In the genomic region with DNA sequence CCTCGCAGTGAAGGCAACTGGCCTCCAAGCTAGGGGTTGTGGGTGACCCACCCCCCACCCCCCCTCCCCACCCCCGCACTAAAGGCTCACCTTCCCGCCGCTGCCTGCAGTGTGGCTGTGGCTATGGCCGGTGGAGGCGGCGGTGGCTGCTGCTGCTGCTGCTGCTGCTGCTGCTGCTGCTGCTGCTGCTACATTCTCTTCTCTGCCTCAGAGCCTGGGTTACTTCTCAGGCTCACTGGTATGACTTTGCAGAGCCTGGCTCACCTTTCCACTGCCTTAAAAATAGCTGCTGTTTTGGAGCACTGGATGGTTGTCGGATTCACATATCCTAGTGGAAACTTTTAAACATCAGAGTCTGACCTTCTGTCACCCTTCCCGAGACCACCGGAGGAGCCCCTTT, we compare ENCODE assay signal across 15 mouse cellular contexts. TPM values are rescaled to one million over a fixed set of nuclear protein-coding genes. Genes with fewer than 3 reads are reported as not detected.
DNase-seq lines count a peak whose midpoint lies in the region; ATAC-seq and TF ChIP-seq lines count a peak whose summit lies in the region.
"Had no signal": no experiment of that assay in that cellular context is flagged by ENCODE, and none has a peak within 500 bp of the region (broad histone marks: within the 10 kb centered on the region; RNA-seq: fewer than 3 reads in every experiment).

No protein-coding gene starts in this region.

- ATAC-seq in liver, embryonic 12.5 days: no peak
- ATAC-seq in liver, postnatal 0 days: no peak
- no peak for ATAC-seq in hindbrain, embryonic 15.5 days (ENCODE audit: low FRiP score, low read depth)
- no peak for ATAC-seq in neural tube, embryonic 13.5 days (ENCODE audit: low read depth)

- intact Hi-C loops in gastrocnemius, adult 2 months (cut with DNase I): no loop called here

- peak overlapping the region; percentile 79 for H3K27ac ChIP-seq in gastrocnemius, adult 2 months
- H3K27ac ChIP-seq in liver, embryonic 12.5 days: no peak overlapping the region
- no peak overlapping the region for H3K27ac ChIP-seq in liver, postnatal 0 days (ENCODE audit: low read depth)
- H3K27ac ChIP-seq in hindbrain, embryonic 15.5 days (replicated peaks): no peak overlapping the region
- H3K27ac ChIP-seq in neural tube, embryonic 13.5 days (replicated peaks): peak overlapping the region; percentile 76

- DNase-seq in gastrocnemius, adult 2 months: peak; percentile 50
- DNase-seq in gastrocnemius, postnatal 10 days: no peak
- DNase-seq in liver, postnatal 0 days: no peak
- no peak for DNase-seq in kidney, postnatal 14 days
- no peak for DNase-seq in left cerebral cortex, adult 11 months (ENCODE audit: low spot score)
- DNase-seq: adrenal gland, postnatal 25 days; cerebellum, adult 11 months; gastrocnemius, postnatal 14 days; kidney, adult 11 months; lung, postnatal 10 days; thymus, postnatal 36 days had no signal

- WGBS in liver, embryonic 12.5 days (ENCODE audit: insufficient replicate concordance): 17% methylated on average over 9 of the region's 10 CpGs
- WGBS in liver, postnatal 0 days (ENCODE audit: insufficient replicate concordance): 25% methylated on average over 10 of the region's 10 CpGs
- 14% methylated on average over 10 of the region's 10 CpGs for WGBS in hindbrain, embryonic 15.5 days
- WGBS in neural tube, embryonic 13.5 days: 8% methylated on average over 10 of the region's 10 CpGs

- H3K36me3 ChIP-seq in liver, embryonic 12.5 days: no peaks in the 10 kb centered on the region
- H3K36me3 ChIP-seq in liver, postnatal 0 days (replicated peaks; ENCODE audit: insufficient read depth, low read length): no peaks in the 10 kb centered on the region
- H3K36me3 ChIP-seq in hindbrain, embryonic 15.5 days: no peaks in the 10 kb centered on the region
- no peaks in the 10 kb centered on the region for H3K36me3 ChIP-seq in neural tube, embryonic 13.5 days

- H3K9me3 ChIP-seq in liver, embryonic 12.5 days (replicated peaks): no peaks in the 10 kb centered on the region
- no peaks in the 10 kb centered on the region for H3K9me3 ChIP-seq in liver, postnatal 0 days (ENCODE audit: low read length)
- no peaks in the 10 kb centered on the region for H3K9me3 ChIP-seq in hindbrain, embryonic 15.5 days
- H3K9me3 ChIP-seq in neural tube, embryonic 13.5 days: no peaks in the 10 kb centered on the region

- H3K4me3 ChIP-seq in gastrocnemius, adult 2 months: peak overlapping the region; percentile 66
- no peak overlapping the region for H3K4me3 ChIP-seq in liver, embryonic 12.5 days
- H3K4me3 ChIP-seq in liver, postnatal 0 days (ENCODE audit: low read depth, low read length): no peak overlapping the region
- H3K4me3 ChIP-seq in hindbrain, embryonic 15.5 days: no peak overlapping the region
- no peak overlapping the region; the same call in 1 of the 2 replicates for H3K4me3 ChIP-seq in neural tube, embryonic 13.5 days
- H3K4me3 ChIP-seq: erythroblast, embryonic 14.5 days had no signal

- H3K9ac ChIP-seq in liver, embryonic 12.5 days: no peak overlapping the region
- no peak overlapping the region for H3K9ac ChIP-seq in liver, postnatal 0 days (replicated peaks)
- no peak overlapping the region for H3K9ac ChIP-seq in hindbrain, embryonic 15.5 days
- H3K9ac ChIP-seq in neural tube, embryonic 13.5 days: peak overlapping the region; percentile 38; the same call in 1 of the 2 replicates

- no peak for TF ChIP-seq EP300 in liver, postnatal 0 days (IDR thresholded peaks at IDR 0.05; ENCODE audit: low read depth)

- peaks cover 26% of the 10 kb centered on the region for H3K4me1 ChIP-seq in liver, embryonic 12.5 days
- H3K4me1 ChIP-seq in liver, postnatal 0 days (ENCODE audit: insufficient read depth): no peaks in the 10 kb centered on the region
- H3K4me1 ChIP-seq in hindbrain, embryonic 15.5 days (replicated peaks): peaks cover 95% of the 10 kb centered on the region
- H3K4me1 ChIP-seq in neural tube, embryonic 13.5 days (replicated peaks): peaks cover 93% of the 10 kb centered on the region

- no peak for TF ChIP-seq CTCF in gastrocnemius, adult 2 months (IDR thresholded peaks at IDR 0.05)
- TF ChIP-seq CTCF in liver, postnatal 0 days (IDR thresholded peaks at IDR 0.05; ENCODE audit: low read depth): no peak

- H3K27me3 ChIP-seq in liver, embryonic 12.5 days (replicated peaks): no peaks in the 10 kb centered on the region
- 0 out of 2 replicates have a peak, but pooled peaks cover 4% of the 10 kb centered on the region for H3K27me3 ChIP-seq in liver, postnatal 0 days (ENCODE audit: insufficient read depth, low read length)
- H3K27me3 ChIP-seq in hindbrain, embryonic 15.5 days: no peaks in the 10 kb centered on the region
- H3K27me3 ChIP-seq in neural tube, embryonic 13.5 days: no peaks in the 10 kb centered on the region

- peak overlapping the region; percentile 29 for H3K4me2 ChIP-seq in liver, embryonic 12.5 days
- no peak overlapping the region for H3K4me2 ChIP-seq in liver, postnatal 0 days (ENCODE audit: low read depth, low read length)
- H3K4me2 ChIP-seq in hindbrain, embryonic 15.5 days: peak overlapping the region; percentile 26
- peak overlapping the region; percentile 35 for H3K4me2 ChIP-seq in neural tube, embryonic 13.5 days

RNA-seq across cellular contexts. Expression of a gene that starts 11.0 kb away (rescaled TPM):
- 1 to 10 TPM; 3.0 to 3.2 TPM for total RNA-seq in gastrocnemius, adult 2 months (2021)
- total RNA-seq in gastrocnemius, postnatal 10 days (2021): 10 to 100 TPM; 15.6 to 20.5 TPM
- 10.3 and 10.7 TPM in 2 replicates for polyA plus RNA-seq in liver, embryonic 12.5 days (2016; fragmentation: Nextera tagmentation; extraction: Ambion mirVana)
- 1.7 and 1.9 TPM in 2 replicates for polyA plus RNA-seq in liver, postnatal 0 days (2015; fragmentation: Nextera tagmentation; extraction: Ambion mirVana)
- polyA plus RNA-seq in hindbrain, embryonic 15.5 days (2015; fragmentation: Nextera tagmentation; extraction: Ambion mirVana): 80.2 and 90.6 TPM in 2 replicates
- 76.9 and 80.0 TPM in 2 replicates for polyA plus RNA-seq in neural tube, embryonic 13.5 days (2015; fragmentation: Nextera tagmentation; extraction: Ambion mirVana)

Comparison
In these comparisons a context has a peak if more than half of its experiments do, and no peak if none do; other contexts are left out.
1. H3K27ac ChIP-seq: peak in gastrocnemius, adult 2 months (single experiment) and neural tube, embryonic 13.5 days (single experiment); none in liver, embryonic 12.5 days (single experiment), liver, postnatal 0 days (single experiment) and hindbrain, embryonic 15.5 days (single experiment).